Mouse (Mus musculus) liver, embryonic 18 days (tissue): Measurements from ENCODE around the gene Gpr62. TPM values are rescaled to one million over a fixed set of nuclear protein-coding genes. Genes with fewer than 3 reads are reported as not detected.

Experiments used
- polyA plus RNA-seq: library from polyadenylated mRNA; depleted of rRNA; stranded (reverse); fragments of >200 nt; gene quantifications from 2 replicates; pipeline ENCODE4 v1.2.3, GENCODE M21; 2012; rRNA removed

Gpr62 gene
- 0.03 TPM in 1 of 2 replicates, not detected in the other for polyA plus RNA-seq

DNA sequence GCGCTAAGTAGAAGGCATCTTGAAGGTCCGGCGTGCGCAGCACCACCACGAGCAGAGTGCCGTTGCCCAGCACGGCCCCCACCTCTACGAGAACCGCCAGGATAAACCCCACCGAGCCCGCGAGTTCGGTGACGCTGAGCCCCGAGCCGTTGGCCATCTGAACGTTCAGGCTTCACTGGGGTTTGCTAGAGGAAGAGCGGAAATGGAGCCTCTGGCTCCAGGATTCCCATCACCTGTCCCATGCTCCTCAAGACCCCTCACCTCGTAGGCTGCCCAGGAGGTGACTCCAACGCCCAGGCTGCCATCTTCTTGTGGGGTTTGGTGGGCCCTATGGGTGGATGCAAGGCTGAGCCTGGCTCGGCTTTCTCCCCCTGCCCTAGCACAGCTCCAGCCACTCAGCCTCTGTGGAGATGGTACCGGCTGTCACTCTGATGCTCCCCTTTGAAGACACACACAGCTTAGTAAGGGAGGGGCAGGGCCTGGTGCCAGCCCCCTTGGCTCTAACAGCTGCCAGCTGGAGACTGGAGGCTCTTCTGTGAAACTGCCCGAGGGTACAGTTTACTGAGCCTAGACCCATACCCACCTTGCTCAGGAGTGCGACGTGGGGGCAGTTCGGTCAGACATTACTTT, at the start of gene Gpr62:
Gene Gpr62, minus strand, starts transcription at position 368 of the 630 bp plus-strand sequence.

DNA sequence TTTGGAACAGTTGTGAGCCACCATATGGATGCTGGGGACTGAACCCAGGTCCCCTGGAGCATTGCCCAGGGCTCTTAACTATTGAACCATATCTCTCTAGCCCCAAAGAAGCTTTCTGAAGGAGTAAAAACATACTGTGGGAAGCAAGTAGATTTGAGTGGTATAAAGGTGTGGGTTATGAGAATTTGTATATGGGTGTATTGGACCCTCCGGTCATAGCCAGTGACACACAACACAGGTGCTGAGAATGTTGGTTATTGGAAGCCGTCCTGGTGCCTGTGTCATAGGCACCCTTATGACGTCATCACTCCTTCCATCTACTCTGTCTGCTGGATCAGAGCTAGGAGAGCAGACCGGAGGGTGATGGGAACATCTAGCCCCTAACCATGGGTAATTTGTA, 48.5 kb upstream of the Gpr62 start, which contains the start of gene Iqcf5:
Gene Iqcf5, plus strand, starts transcription at position 301 of the 400 bp plus-strand sequence.

DNA sequence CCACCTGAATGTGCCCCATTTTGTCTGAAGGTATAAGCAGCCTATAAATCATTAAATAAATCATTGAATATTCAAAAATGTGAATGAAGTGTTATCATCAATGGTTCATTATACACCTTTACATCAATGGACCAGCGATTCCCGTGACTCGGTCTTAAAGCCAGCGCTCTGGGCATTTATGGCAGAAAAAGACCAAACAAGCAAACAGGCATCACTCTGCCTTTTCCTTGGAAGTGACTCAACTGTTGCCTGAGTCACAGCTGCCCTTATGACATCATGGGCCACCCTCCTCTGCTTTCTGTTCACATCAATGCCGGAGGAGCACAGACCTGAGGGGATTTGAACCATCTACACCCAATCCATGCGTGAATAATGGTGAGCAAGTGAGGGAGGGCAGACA, 33.9 kb upstream of the Gpr62 start, which contains the start of gene Iqcf1:
Gene Iqcf1, plus strand, starts transcription at position 301 of the 400 bp plus-strand sequence.

DNA sequence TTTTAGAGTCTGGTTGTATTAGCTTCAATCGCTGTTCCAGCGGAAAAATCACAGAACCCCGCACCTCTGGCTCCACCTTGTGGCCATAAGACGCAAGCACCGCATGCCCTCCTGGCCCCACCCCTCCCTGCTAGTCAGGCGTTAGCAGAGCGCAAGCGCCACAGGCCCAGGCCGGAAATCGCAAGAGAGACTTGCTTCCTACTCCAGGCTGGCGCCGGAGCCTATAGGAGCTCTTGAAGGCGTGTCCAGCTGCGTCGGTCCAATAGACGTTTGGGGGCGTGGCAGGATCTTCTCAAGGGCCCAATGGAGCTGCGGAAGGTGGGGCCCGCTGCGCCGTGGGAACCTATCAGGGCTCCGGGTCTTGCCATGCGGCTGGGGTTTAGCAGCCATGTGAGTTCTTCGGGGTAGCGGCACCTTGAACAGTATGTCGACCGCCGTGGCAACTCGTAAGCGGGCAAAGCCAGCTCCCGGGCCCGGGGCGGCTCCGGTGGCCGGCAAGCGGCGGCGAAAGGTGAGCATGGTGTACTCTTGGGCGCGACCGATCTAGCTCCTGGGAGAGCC, 11.3 kb upstream of the Gpr62 start, which contains the start of gene Parp3:
Gene Parp3, minus strand, starts transcription at position 26 of the 561 bp plus-strand sequence.

GRCm38 (mm10) chr9:106475663-106476001, 9.9 kb upstream of the Gpr62 start, which contains the start of gene Rrp9:
TSS of gene Rrp9 (plus strand) at chr9:106475963.

GRCm38 (mm10) chr9:106453271-106454070, 12.3 kb downstream of the Gpr62 start, which contains the start of gene Pcbp4:
TSS of gene Pcbp4 (plus strand) at chr9:106453291.

DNA sequence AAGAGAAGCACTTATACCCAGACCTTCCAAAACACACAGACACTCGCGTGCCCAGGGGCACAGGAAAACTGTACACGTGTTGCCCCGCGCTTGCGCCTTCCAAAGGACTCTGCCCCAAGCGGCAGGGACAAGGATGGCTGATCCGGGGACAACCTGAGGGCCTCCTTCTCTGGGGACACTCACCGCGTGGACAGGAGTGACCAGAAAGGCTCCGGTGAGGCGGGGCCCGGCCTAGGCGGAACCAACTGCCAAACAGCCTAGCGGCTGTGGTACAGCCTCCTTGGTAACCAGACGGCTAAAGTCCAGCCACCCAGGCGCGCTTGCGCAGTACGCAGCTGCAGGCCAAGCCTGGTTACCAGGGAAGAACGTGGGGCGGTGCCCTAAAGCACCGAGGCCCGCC, 18.4 kb downstream of the Gpr62 start, which contains the start of the genes Abhd14b and Abhd14a:
Gene Abhd14b, plus strand, starts transcription at position 112 of the 400 bp plus-strand sequence.
Gene Abhd14a, minus strand, starts transcription at position 331 of the 400 bp plus-strand sequence.

GRCm38 (mm10) chr9:106429221-106430014, 36.3 kb downstream of the Gpr62 start, which contains the start of gene Rpl29:
TSS of gene Rpl29 (plus strand) at chr9:106429454.

Other genes starting within 250 kb of the Gpr62 start
- gene Tlr9, start 243.3 kb downstream of the Gpr62 start, polyA plus RNA-seq = 0.79 and 0.92 TPM in 2 replicates
- gene Alas1, start 217.3 kb downstream of the Gpr62 start, polyA plus RNA-seq = 58.8 and 90.9 TPM in 2 replicates
- 10.0 and 10.7 TPM in 2 replicates for gene Poc1a, start 184.9 kb downstream of the Gpr62 start, polyA plus RNA-seq
- gene Dusp7, start 97.3 kb downstream of the Gpr62 start, polyA plus RNA-seq = 8.4 and 8.8 TPM in 2 replicates
- 591 and 692 TPM in 2 replicates for gene Rpl29, start 36.5 kb downstream of the Gpr62 start, polyA plus RNA-seq
- 13.8 and 13.9 TPM in 2 replicates for gene Acy1, start 27.6 kb downstream of the Gpr62 start, polyA plus RNA-seq
- gene Abhd14b, start 18.5 kb downstream of the Gpr62 start, polyA plus RNA-seq = 40.9 and 44.3 TPM in 2 replicates
- gene Abhd14a, start 18.3 kb downstream of the Gpr62 start, polyA plus RNA-seq = 22.0 and 23.5 TPM in 2 replicates
- gene Pcbp4, start 12.6 kb downstream of the Gpr62 start, polyA plus RNA-seq = 6.5 and 8.3 TPM in 2 replicates
- gene Rrp9, start 10.0 kb upstream of the Gpr62 start, polyA plus RNA-seq = 11.6 and 12.3 TPM in 2 replicates
- gene Parp3, start 11.0 kb upstream of the Gpr62 start, polyA plus RNA-seq = 2.6 and 2.9 TPM in 2 replicates
- gene Iqcf1, start 34.0 kb upstream of the Gpr62 start, polyA plus RNA-seq = not detected in 2 replicates
- 0.19 TPM in 1 of 2 replicates, not detected in the other for gene Iqcf5, start 48.6 kb upstream of the Gpr62 start, polyA plus RNA-seq
- gene Iqcf3, start 95.7 kb upstream of the Gpr62 start, polyA plus RNA-seq = not detected in 2 replicates
- not detected in 2 replicates for gene Iqcf4, start 105.1 kb upstream of the Gpr62 start, polyA plus RNA-seq
- not detected in 2 replicates for gene Iqcf6, start 160.6 kb upstream of the Gpr62 start, polyA plus RNA-seq
- not detected in 2 replicates for gene Grm2, start 190.1 kb upstream of the Gpr62 start, polyA plus RNA-seq
- 16.3 and 18.2 TPM in 2 replicates for gene Tex264, start 220.0 kb upstream of the Gpr62 start, polyA plus RNA-seq